Mouse (Mus musculus) cerebellum, adult 2 months (tissue): Measurements from ENCODE around the gene Gas6. TPM values are rescaled to one million over a fixed set of nuclear protein-coding genes. Genes with fewer than 3 reads are reported as not detected.

ENCODE experiments used
- DNase-seq, 2 experiments: peaks; one replicate each; pipeline ENCODE4 v3.0.0; 2021
- H3K27ac ChIP-seq: fragments of 200-500 bp; 2 replicates; pipeline ENCODE4 v1.5.1; 2012; ENCODE audit warnings: low read length, control low read depth, inconsistent platforms; ENCODE audit not compliant: insufficient read depth
- H3K27me3 ChIP-seq: fragments of 200-500 bp; 2 replicates; pipeline ENCODE4 v1.6.1; 2012; ENCODE audit warnings: inconsistent platforms, mild to moderate bottlenecking, low read length, moderate library complexity; ENCODE audit not compliant: control insufficient read depth, insufficient read depth
- H3K4me1 ChIP-seq: fragments of 200-500 bp; 2 replicates; pipeline ENCODE4 v1.6.1; 2011; ENCODE audit warnings: low read length; ENCODE audit not compliant: control insufficient read depth, insufficient read depth
- H3K4me3 ChIP-seq: fragments of 200-500 bp; replicated peaks from 2 replicates; pipeline ENCODE3; 2011; ENCODE audit warnings: mild to moderate bottlenecking, low read depth, low read length, control low read depth; ENCODE audit not compliant: insufficient read depth
- CTCF ChIP-seq: fragments of 200-500 bp; IDR thresholded peaks from 2 replicates; pipeline ENCODE4 v1.5.1; 2011; ENCODE audit warnings: low read depth, mild to moderate bottlenecking, control low read depth, low read length, moderate library complexity, borderline replicate concordance; ENCODE audit not compliant: insufficient read depth
- POLR2A ChIP-seq: fragments of 200-500 bp; IDR thresholded peaks from 2 replicates; pipeline ENCODE4 v1.6.1; 2011; ENCODE audit warnings: low read length, control low read depth, borderline replicate concordance; ENCODE audit not compliant: insufficient read depth
- WGBS: fragments of 180-500 bp; shearing (Covaris S2); methylation state at CpG from one replicate; pipeline ENCODE4 v1.1.7; 2018; 5-methylcytosine and 5-hydroxymethylcytosine counted together
- polyA plus RNA-seq: library from polyadenylated mRNA; depleted of rRNA; stranded (reverse); fragments of >200 nt; gene quantifications from 2 replicates; pipeline ENCODE4 v1.2.3, GENCODE M21; 2012

Gene Gas6
- polyA plus RNA-seq, 1 experiment: 145 TPM

DNA sequence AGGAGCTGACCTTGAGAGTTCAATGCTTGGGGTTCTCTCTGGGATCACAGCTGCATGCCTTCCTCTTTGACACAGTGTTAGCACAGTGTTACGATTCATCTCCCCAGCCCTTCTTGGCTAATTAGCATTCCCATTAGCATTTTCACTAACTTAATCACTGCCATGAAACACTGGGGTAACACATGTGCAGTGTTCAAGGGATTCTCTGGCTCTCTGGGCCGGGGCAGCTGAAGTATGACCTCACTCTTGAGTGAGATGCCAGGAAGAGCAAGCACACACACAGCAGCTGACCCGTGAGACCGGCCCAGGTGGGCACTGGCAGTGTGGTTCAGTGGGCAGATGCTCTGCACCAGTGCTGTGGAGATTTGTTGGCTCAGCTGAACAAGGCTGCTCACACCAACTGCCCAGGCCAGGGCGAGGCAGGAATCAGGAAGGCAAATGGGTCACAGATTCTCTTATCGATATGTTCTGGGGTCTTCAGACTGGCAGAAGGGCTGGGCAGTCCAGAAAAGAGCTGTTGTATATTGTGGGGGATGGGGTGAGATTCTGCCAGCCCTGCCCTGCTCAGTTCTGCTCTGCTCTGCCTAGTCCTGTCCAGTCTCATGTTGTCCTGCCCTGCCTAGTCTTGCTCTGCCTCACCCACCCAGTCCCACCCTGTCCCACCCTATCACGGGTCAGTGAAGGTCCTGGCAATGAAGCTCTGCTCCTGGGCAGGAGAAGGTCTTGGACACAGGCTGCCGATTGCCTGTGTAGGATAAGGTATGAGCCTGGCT, 39.8 kb downstream of the Gas6 start:
- Histone ChIP-seq H3K27me3 (no peaks in the 10 kb centered on the region), H3K27ac (no peak overlapping the region), H3K4me1 (no peaks in the 10 kb centered on the region), H3K4me3 (no peak overlapping the region)
- TF ChIP-seq CTCF (no peak), POLR2A (no peak)
- WGBS: 54% methylated on average over 8 of the region's 8 CpGs
- no peak for DNase-seq

DNA sequence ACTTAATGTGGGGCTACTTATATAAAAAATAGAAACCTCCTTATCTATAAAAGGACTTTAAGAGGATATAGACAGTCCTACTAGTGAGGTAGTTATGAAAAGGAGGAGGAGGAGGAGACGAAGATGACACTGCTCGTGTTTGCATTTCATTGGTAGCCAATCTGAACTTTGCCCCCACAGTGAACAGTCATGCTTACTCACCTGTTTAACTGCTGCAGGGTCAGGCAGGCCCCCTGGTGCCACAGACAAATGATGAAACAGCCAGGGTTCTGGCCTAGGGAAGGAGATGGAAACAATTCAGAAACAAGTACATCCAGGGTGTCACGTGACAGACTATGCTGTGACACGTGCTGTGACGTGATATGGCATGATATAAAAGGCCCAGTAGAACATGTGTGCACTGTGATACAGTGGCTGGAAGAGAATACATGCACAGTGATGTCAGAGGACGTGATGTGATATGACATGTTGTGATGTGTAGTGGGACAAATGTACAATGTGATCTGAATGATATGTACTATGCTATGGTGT, 42.5 kb downstream of the Gas6 start:
- TF ChIP-seq CTCF (no peak), POLR2A (no peak)
- no peak overlapping the region for H3K4me3 ChIP-seq
- no peak for DNase-seq
- no peak overlapping the region for H3K27ac ChIP-seq
- no peaks in the 10 kb centered on the region for H3K27me3 ChIP-seq
- H3K4me1 ChIP-seq: no peaks in the 10 kb centered on the region
- WGBS: 69% methylated on average over 6 of the region's 6 CpGs

- Histone ChIP-seq H3K4me1 (no peaks in the 10 kb centered on the region), H3K4me3 (no peak overlapping the region), H3K27ac (no peak overlapping the region), H3K27me3 (no peaks in the 10 kb centered on the region)
- no peak for TF ChIP-seq CTCF
- no peak for DNase-seq
- 70% methylated on average over 4 of the region's 4 CpGs for WGBS
These were observed 46.1 kb downstream of the Gas6 start for GRCm38 (mm10) chr8:13448145-13448544.

- H3K4me3 ChIP-seq: no peak overlapping the region
- no peaks in the 10 kb centered on the region for H3K27me3 ChIP-seq
- no peak overlapping the region for H3K27ac ChIP-seq
- no peak for DNase-seq
- no peaks in the 10 kb centered on the region for H3K4me1 ChIP-seq
- 80% methylated on average over 6 of the region's 6 CpGs for WGBS
- no peak for TF ChIP-seq CTCF
- no peak for TF ChIP-seq POLR2A
These were observed 47.8 kb downstream of the Gas6 start for GRCm38 (mm10) chr8:13446456-13446855.

DNA sequence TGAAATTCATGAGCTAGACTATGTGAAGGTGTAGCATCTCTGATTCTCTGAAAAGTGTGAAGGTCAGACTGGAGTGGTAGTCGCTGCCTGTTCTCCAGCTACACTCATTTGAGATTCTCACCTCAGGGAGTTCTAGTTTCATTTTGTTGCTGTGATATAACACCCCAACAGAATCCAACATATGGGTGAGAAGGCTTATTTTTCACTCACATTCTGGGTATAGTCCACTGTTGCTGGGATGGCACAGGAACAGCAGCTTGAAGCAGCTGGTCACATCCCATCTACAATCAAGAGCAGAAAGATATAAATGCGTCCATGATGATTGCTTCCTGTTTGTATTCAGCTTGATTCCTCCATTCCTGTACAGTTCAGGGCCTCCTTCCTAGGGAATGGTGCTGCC, 52.1 kb downstream of the Gas6 start:
- no peak for TF ChIP-seq CTCF
- no peak for TF ChIP-seq POLR2A
- Histone ChIP-seq H3K4me1 (no peaks in the 10 kb centered on the region), H3K27ac (no peak overlapping the region), H3K4me3 (no peak overlapping the region), H3K27me3 (no peaks in the 10 kb centered on the region; the same call in 1 of the 2 replicates)
- WGBS: 94% methylated on average over 2 of the region's 2 CpGs
- no peak for DNase-seq

- H3K27ac ChIP-seq: no peak overlapping the region
- no peak for DNase-seq
- H3K27me3 ChIP-seq: no peaks in the 10 kb centered on the region; the same call in 1 of the 2 replicates
- TF ChIP-seq POLR2A (no peak), CTCF (no peak)
- WGBS: 77% methylated on average over 2 of the region's 2 CpGs
- no peaks in the 10 kb centered on the region for H3K4me1 ChIP-seq
- H3K4me3 ChIP-seq: no peak overlapping the region
These were observed 56.8 kb downstream of the Gas6 start for GRCm38 (mm10) chr8:13437531-13437930.

- Histone ChIP-seq H3K4me1 (no peaks in the 10 kb centered on the region), H3K27ac (no peak overlapping the region), H3K27me3 (no peaks in the 10 kb centered on the region; the same call in 1 of the 2 replicates), H3K4me3 (no peak overlapping the region)
- no peak for DNase-seq
- TF ChIP-seq POLR2A (no peak), CTCF (no peak)
- 15% methylated on average over 8 of the region's 8 CpGs for WGBS
These were observed 58.2 kb downstream of the Gas6 start for GRCm38 (mm10) chr8:13436052-13436451.

- WGBS: 18% methylated on average over 10 of the region's 10 CpGs
- Histone ChIP-seq H3K4me3 (no peak within 1 kb of the TSS), H3K27me3 (no peaks in the 10 kb centered on the region; the same call in 1 of the 2 replicates), H3K4me1 (no peaks in the 10 kb centered on the region), H3K27ac (no peak within 1 kb of the TSS)
- DNase-seq: no peak
- no peak for TF ChIP-seq CTCF
- TF ChIP-seq POLR2A: no peak
These were observed 59.4 kb downstream of the Gas6 start, which contains the start of gene Tmem255b for GRCm38 (mm10) chr8:13434889-13435288. Tmem255b (plus strand) TSS chr8:13435189.

DNA sequence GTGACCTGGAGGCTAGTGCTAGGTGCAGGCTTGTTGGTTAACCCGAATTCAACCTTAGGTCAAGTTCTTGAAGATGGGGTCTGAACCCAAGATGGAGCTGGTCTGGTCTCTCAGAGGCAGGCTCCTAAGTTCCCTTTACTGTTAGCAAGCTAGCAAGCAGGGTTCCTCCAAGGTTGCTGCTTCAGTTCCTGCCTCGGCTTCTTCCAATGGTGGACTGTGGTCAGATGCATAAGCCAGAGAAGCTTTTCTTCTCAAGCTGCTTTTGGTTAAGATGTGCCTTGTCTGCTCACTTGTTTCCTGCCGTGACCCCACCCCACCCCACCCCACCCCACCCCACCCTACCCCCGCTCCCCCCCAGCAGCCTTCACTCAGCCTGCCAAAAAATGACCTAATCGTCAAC, 61.2 kb downstream of the Gas6 start:
- no peak for DNase-seq
- no peaks in the 10 kb centered on the region; the same call in 1 of the 2 replicates for H3K27me3 ChIP-seq
- no peak overlapping the region for H3K27ac ChIP-seq
- no peaks in the 10 kb centered on the region for H3K4me1 ChIP-seq
- TF ChIP-seq CTCF: no peak
- TF ChIP-seq POLR2A: no peak
- no peak overlapping the region for H3K4me3 ChIP-seq
- WGBS: 68% methylated on average over 5 of the region's 5 CpGs
